Mouse (Mus musculus) MEL (cell line): ENCODE results near the gene Ppp1ca. TPM values are rescaled to one million over a fixed set of nuclear protein-coding genes. Genes with fewer than 3 reads are reported as not detected.

Experiments
- DNase-seq: peaks from one replicate; pipeline ENCODE4 v3.0.0; 2011; ENCODE audit warnings: low read depth, low spot score
- H3K27ac ChIP-seq: 2 replicates; pipeline ENCODE4 v1.5.1; 2012; ENCODE audit warnings: low read depth, mild to moderate bottlenecking, control low read depth, low read length, moderate library complexity; ENCODE audit not compliant: control insufficient read depth
- H3K27me3 ChIP-seq, 2 experiments: fragments of 150-350 bp in 1 of 2; sonication (generic) in 1 of 2; 2 replicates each; pipeline ENCODE4 v1.6.1; 2012; ENCODE audit warnings: low read length in 2 of 2, mild to moderate bottlenecking in 2 of 2, improper control_type of control experiment in 1 of 2, moderate library complexity in 1 of 2; ENCODE audit not compliant: insufficient read depth in 2 of 2, control insufficient read depth in 1 of 2
- H3K36me3 ChIP-seq, 2 experiments: 2 replicates each; pipeline ENCODE4 v1.6.1; 2012 to 2014; ENCODE audit warnings: low read length in 2 of 2, improper control_type of control experiment in 1 of 2, inconsistent platforms in 1 of 2, mild to moderate bottlenecking in 1 of 2; ENCODE audit not compliant: insufficient read depth in 2 of 2, control insufficient read depth in 1 of 2
- H3K4me1 ChIP-seq, 2 experiments: fragments of 150-350 bp in 1 of 2; sonication (generic) in 1 of 2; 2 replicates each; pipeline ENCODE4 v1.6.1; 2012; ENCODE audit warnings: low read length in 2 of 2, improper control_type of control experiment in 1 of 2, mild to moderate bottlenecking in 1 of 2; ENCODE audit not compliant: insufficient read depth in 2 of 2, control insufficient read depth in 1 of 2
- H3K4me3 ChIP-seq, 2 experiments: fragments of 150-350 bp in 1 of 2; sonication (generic) in 1 of 2; 2 replicates each; pipeline ENCODE4 v1.5.1; 2012; ENCODE audit warnings: low read depth in 2 of 2, low read length in 2 of 2, mild to moderate bottlenecking in 2 of 2, moderate library complexity in 2 of 2, control low read depth in 1 of 2, improper control_type of control experiment in 1 of 2; ENCODE audit not compliant: control insufficient read depth in 1 of 2, insufficient read depth in 1 of 2
- H3K79me2 ChIP-seq: 2 replicates; pipeline ENCODE4 v1.6.1; 2012; ENCODE audit warnings: mild to moderate bottlenecking, low read length, moderate library complexity; ENCODE audit not compliant: control insufficient read depth, poor library complexity, insufficient read depth
- H3K9ac ChIP-seq: 2 replicates; pipeline ENCODE4 v1.6.1; 2012; ENCODE audit warnings: low read depth, mild to moderate bottlenecking, control low read depth, low read length, moderate library complexity; ENCODE audit not compliant: control insufficient read depth, poor library complexity, severe bottlenecking
- H3K9me3 ChIP-seq: fragments of 150-350 bp; sonication (generic); replicated peaks from 2 replicates; pipeline ENCODE4 v1.6.1; 2012; ENCODE audit warnings: mild to moderate bottlenecking, low read length, improper control_type of control experiment, moderate library complexity; ENCODE audit not compliant: insufficient read depth
- CHD1 ChIP-seq: IDR thresholded peaks from 2 replicates; pipeline ENCODE4 v1.6.1; 2012; ENCODE audit warnings: low read depth, mild to moderate bottlenecking, inconsistent platforms, low read length, improper control_type of control experiment
- CHD2 ChIP-seq: IDR thresholded peaks from 2 replicates; pipeline ENCODE4 v1.6.1; 2011; ENCODE audit warnings: low read length, improper control_type of control experiment
- CTCF ChIP-seq, 3 experiments: IDR thresholded peaks in 2 of 3; conservative IDR thresholded peaks in 1 of 3; 2 replicates each; pipeline ENCODE4 v1.5.1; 2011 to 2012; ENCODE audit warnings: low read length in 3 of 3, low read depth in 2 of 3, mild to moderate bottlenecking in 2 of 3, improper control_type of control experiment in 1 of 3, inconsistent platforms in 1 of 3, mixed read lengths in 1 of 3, moderate library complexity in 1 of 3; ENCODE audit not compliant: control insufficient read depth in 1 of 3, insufficient read depth in 1 of 3, poor library complexity in 1 of 3, severe bottlenecking in 1 of 3
- E2F4 ChIP-seq: IDR thresholded peaks from 2 replicates; pipeline ENCODE4 v1.6.1; 2011; ENCODE audit warnings: low read depth, low read length, improper control_type of control experiment, borderline replicate concordance
- EP300 ChIP-seq, 2 experiments: IDR thresholded peaks; 2 replicates each; pipeline ENCODE4 v1.6.1; 2011; ENCODE audit warnings: improper control_type of control experiment in 2 of 2, low read length in 2 of 2, low read depth in 1 of 2, mild to moderate bottlenecking in 1 of 2
- ETS1 ChIP-seq: IDR thresholded peaks from 2 replicates; pipeline ENCODE4 v1.6.1; 2012; ENCODE audit warnings: low read depth, mild to moderate bottlenecking, inconsistent platforms, low read length, improper control_type of control experiment, moderate library complexity
- GABPA ChIP-seq: IDR thresholded peaks from 2 replicates; pipeline ENCODE4 v1.6.1; 2012; ENCODE audit warnings: low read depth, mild to moderate bottlenecking, inconsistent platforms, low read length, improper control_type of control experiment, moderate library complexity
- GATA1 ChIP-seq: IDR thresholded peaks from 2 replicates; pipeline ENCODE4 v1.6.1; 2011; ENCODE audit warnings: low read depth, low read length, improper control_type of control experiment
- JUND ChIP-seq: IDR thresholded peaks from 2 replicates; pipeline ENCODE4 v1.6.1; 2011; ENCODE audit warnings: low read depth, mild to moderate bottlenecking, improper control_type of control experiment, low read length
- MAFK ChIP-seq: IDR thresholded peaks from 2 replicates; pipeline ENCODE4 v1.6.1; 2011; ENCODE audit warnings: low read depth, mild to moderate bottlenecking, low read length, improper control_type of control experiment, borderline replicate concordance
- MAX ChIP-seq: IDR thresholded peaks from 2 replicates; pipeline ENCODE4 v1.6.1; 2011; ENCODE audit warnings: low read length, improper control_type of control experiment
- MAZ ChIP-seq: IDR thresholded peaks from 2 replicates; pipeline ENCODE4 v1.6.1; 2012; ENCODE audit warnings: low read depth, mild to moderate bottlenecking, inconsistent platforms, low read length, improper control_type of control experiment
- MEF2A ChIP-seq: IDR thresholded peaks from 2 replicates; pipeline ENCODE4 v1.6.1; 2014; ENCODE audit warnings: low read depth, mild to moderate bottlenecking, inconsistent platforms, low read length, improper control_type of control experiment; ENCODE audit not compliant: poor library complexity, insufficient replicate concordance, severe bottlenecking; ENCODE audit errors: extremely low read depth
- MYB ChIP-seq: IDR thresholded peaks from 2 replicates; pipeline ENCODE4 v1.6.1; 2011; ENCODE audit warnings: mild to moderate bottlenecking, low read depth, low read length, improper control_type of control experiment
- MYC ChIP-seq: IDR thresholded peaks from 2 replicates; pipeline ENCODE4 v1.6.1; 2011; ENCODE audit warnings: low read depth, mild to moderate bottlenecking, low read length, improper control_type of control experiment, moderate library complexity
- NELFE ChIP-seq: IDR thresholded peaks from 2 replicates; pipeline ENCODE4 v1.6.1; 2011; ENCODE audit warnings: low read depth, low read length, improper control_type of control experiment
- NRF1 ChIP-seq: IDR thresholded peaks from 2 replicates; pipeline ENCODE4 v1.6.1; 2014; ENCODE audit warnings: low read depth, mild to moderate bottlenecking, inconsistent platforms, low read length, improper control_type of control experiment, moderate library complexity; ENCODE audit not compliant: poor library complexity, insufficient read depth, severe bottlenecking
- POLR2A ChIP-seq, 2 experiments: IDR thresholded peaks; 2 replicates each; pipeline ENCODE4 v1.6.1; 2011 to 2012; ENCODE audit warnings: low read length in 2 of 2, mild to moderate bottlenecking in 2 of 2, control low read depth in 1 of 2, improper control_type of control experiment in 1 of 2, low read depth in 1 of 2, moderate library complexity in 1 of 2; ENCODE audit not compliant: control insufficient read depth in 1 of 2, insufficient read depth in 1 of 2, poor library complexity in 1 of 2
- POLR2AphosphoS5 ChIP-seq: IDR thresholded peaks from 2 replicates; pipeline ENCODE4 v1.6.1; 2012; ENCODE audit warnings: low read depth, borderline replicate concordance, mild to moderate bottlenecking, inconsistent platforms, low read length, moderate library complexity, mixed read lengths
- RAD21 ChIP-seq: IDR thresholded peaks from 2 replicates; pipeline ENCODE4 v1.6.1; 2011; ENCODE audit warnings: mild to moderate bottlenecking, low read depth, low read length, improper control_type of control experiment
- SIN3A ChIP-seq: IDR thresholded peaks from 2 replicates; pipeline ENCODE4 v1.6.1; 2012; ENCODE audit warnings: low read length, improper control_type of control experiment, inconsistent platforms
- SMC3 ChIP-seq: IDR thresholded peaks from 2 replicates; pipeline ENCODE4 v1.6.1; 2011; ENCODE audit warnings: low read depth, low read length, improper control_type of control experiment
- TAL1 ChIP-seq: IDR thresholded peaks from 2 replicates; pipeline ENCODE4 v1.6.1; 2012; ENCODE audit warnings: mild to moderate bottlenecking, inconsistent platforms, low read length, moderate library complexity, mixed read lengths
- TCF12 ChIP-seq: IDR thresholded peaks from 2 replicates; pipeline ENCODE4 v1.6.1; 2014; ENCODE audit warnings: low read depth, mild to moderate bottlenecking, inconsistent platforms, low read length, improper control_type of control experiment, moderate library complexity
- UBTF ChIP-seq: IDR thresholded peaks from 2 replicates; pipeline ENCODE4 v1.6.1; 2012; ENCODE audit warnings: low read depth, mild to moderate bottlenecking, inconsistent platforms, low read length, improper control_type of control experiment, moderate library complexity, borderline replicate concordance; ENCODE audit not compliant: insufficient read depth
- USF2 ChIP-seq, 2 experiments: IDR thresholded peaks; 2 replicates each; pipeline ENCODE4 v1.6.1; 2011 to 2012; ENCODE audit warnings: improper control_type of control experiment in 2 of 2, low read length in 2 of 2, borderline replicate concordance in 1 of 2, inconsistent platforms in 1 of 2, low read depth in 1 of 2, mild to moderate bottlenecking in 1 of 2; ENCODE audit not compliant: insufficient read depth in 1 of 2
- ZC3H11A ChIP-seq: IDR thresholded peaks from 2 replicates; pipeline ENCODE4 v1.6.1; 2012; ENCODE audit warnings: low read depth, mild to moderate bottlenecking, inconsistent platforms, low read length, improper control_type of control experiment
- ZKSCAN1 ChIP-seq: IDR thresholded peaks from 2 replicates; pipeline ENCODE4 v1.6.1; 2012; ENCODE audit warnings: low read depth, mild to moderate bottlenecking, inconsistent platforms, low read length, improper control_type of control experiment, moderate library complexity
- ZMIZ1 ChIP-seq: IDR thresholded peaks from 2 replicates; pipeline ENCODE4 v1.6.1; 2012; ENCODE audit warnings: low read depth, mild to moderate bottlenecking, inconsistent platforms, low read length, improper control_type of control experiment, moderate library complexity
- polyA plus RNA-seq, 2 experiments: library from polyadenylated mRNA; stranded (reverse) in 1 of 2; unstranded in 1 of 2; fragments of >175 nt in 1 of 2; fragments of >200 nt in 1 of 2; gene quantifications; 2 replicates each; pipeline versions ENCODE4 v1.2.1 to v1.2.4; 2012; ENCODE audit warnings: low replicate concordance in 2 of 2, low read depth in 1 of 2; ENCODE audit not compliant: insufficient read length in 2 of 2, insufficient read depth in 1 of 2, missing spikeins in 1 of 2
- total RNA-seq: library from RNA; depleted of rRNA; stranded (reverse); fragments of 300-350 nt; gene quantifications from 2 replicates; pipeline ENCODE4 v1.2.3, GENCODE M21; 2012

Gene Ppp1ca
- total and polyA plus RNA-seq, 3 experiments: 453 to 505 (median 455) TPM

- peaks cover 0 to 3% of the 10 kb centered on the region in 2 experiments; a peak in 2 of 4 replicates for H3K4me1 ChIP-seq
- H3K27ac ChIP-seq: no peak overlapping the region
- DNase-seq: peak; percentile 37
- peaks cover 0 to 3% of the 10 kb centered on the region in 2 experiments; a peak in 1 of 4 replicates for H3K36me3 ChIP-seq
- H3K4me3 ChIP-seq: no peak overlapping the region
- no peaks in the 10 kb centered on the region for H3K9me3 ChIP-seq
- no peaks in the 10 kb centered on the region for H3K79me2 ChIP-seq
- H3K9ac ChIP-seq: no peak overlapping the region
- H3K27me3 ChIP-seq: 0 out of 4 replicates have a peak, but pooled peaks cover 0 to under 1% of the 10 kb centered on the region in 2 experiments
- no peak for TF ChIP-seq E2F4
- TF ChIP-seq MEF2A: no peak
- no peak for TF ChIP-seq ZMIZ1
- peak; percentile 65 for TF ChIP-seq SMC3
- no peak for TF ChIP-seq MYC
- TF ChIP-seq TAL1: no peak
- TF ChIP-seq JUND: no peak
- TF ChIP-seq CTCF (IDR thresholded peaks at IDR 0.05 in 2 of 3, conservative IDR thresholded peaks at IDR 0.05 in 1 of 3; ENCODE audit: control insufficient read depth in 1 of 3, insufficient read depth in 1 of 3, low read depth in 2 of 3, low read length in 3 of 3, poor library complexity in 1 of 3, severe bottlenecking in 1 of 3): peak in 2 of 3 experiments; percentile 7 to 50; a peak in 3 of 6 replicates
- peak; percentile 40 for TF ChIP-seq RAD21
- TF ChIP-seq UBTF: no peak
- TF ChIP-seq MYB: no peak
- TF ChIP-seq CHD2: no peak
- TF ChIP-seq ZC3H11A: peak; percentile 46
- no peak for TF ChIP-seq CHD1
- no peak for TF ChIP-seq MAFK
Measured at GRCm38 (mm10) chr19:4242416-4242815, 50.6 kb downstream of the Ppp1ca start.

GRCm38 (mm10) chr19:4244775-4245174, 52.9 kb downstream of the Ppp1ca start:
- no peak overlapping the region for H3K9ac ChIP-seq
- H3K27me3 ChIP-seq: no peaks in the 10 kb centered on the region; a peak in 1 of 4 replicates
- H3K4me3 ChIP-seq: no peak overlapping the region
- no peaks in the 10 kb centered on the region for H3K9me3 ChIP-seq
- H3K36me3 ChIP-seq: peaks cover 0 to 3% of the 10 kb centered on the region in 2 experiments; a peak in 1 of 4 replicates
- DNase-seq: no peak
- H3K79me2 ChIP-seq: no peaks in the 10 kb centered on the region
- TF ChIP-seq NELFE (no peak), MYB (no peak), E2F4 (no peak), JUND (no peak), ZC3H11A (no peak), TCF12 (no peak), MAZ (no peak), EP300 (IDR thresholded peaks at IDR 0.05; ENCODE audit: low read depth in 1 of 2, low read length in 2 of 2) (no peak), USF2 (IDR thresholded peaks at IDR 0.05; ENCODE audit: borderline replicate concordance in 1 of 2, insufficient read depth in 1 of 2, low read depth in 1 of 2, low read length in 2 of 2) (no peak), ETS1 (no peak), RAD21 (no peak), POLR2A (IDR thresholded peaks at IDR 0.05; ENCODE audit: control insufficient read depth in 1 of 2, insufficient read depth in 1 of 2, low read depth in 1 of 2, low read length in 2 of 2, poor library complexity in 1 of 2) (no peak), GABPA (no peak), GATA1 (no peak), NRF1 (no peak), SIN3A (no peak), ZMIZ1 (no peak), ZKSCAN1 (no peak), POLR2AphosphoS5 (no peak), MAX (no peak)
- H3K27ac ChIP-seq: no peak overlapping the region
- H3K4me1 ChIP-seq: peaks cover 0 to 3% of the 10 kb centered on the region in 2 experiments; a peak in 2 of 4 replicates
